Comparison of ENCODE assay signal across 35 mouse cellular contexts in genomic region chr12:90197994-90198393, GRCm38 (mm10).
"Had no signal": no experiment of that assay in that cellular context is flagged by ENCODE, and none has a peak within 500 bp of the region (broad histone marks: within the 10 kb centered on the region; RNA-seq: fewer than 3 reads in every experiment).

No protein-coding gene starts in this region.

- H3K27me3 ChIP-seq: heart, embryonic 12.5 days; heart, embryonic 13.5 days; heart, embryonic 15.5 days; hindbrain, embryonic 12.5 days; hindbrain, embryonic 13.5 days; hindbrain, embryonic 15.5 days; intestine, embryonic 15.5 days; kidney, embryonic 15.5 days had no signal

- ATAC-seq: hindbrain, embryonic 16.5 days; inflammation-experienced regulatory T-cells, adult 6 months; intestine, embryonic 15.5 days; intestine, embryonic 16.5 days; intestine, postnatal 0 days had no signal

- H3K4me1 ChIP-seq: heart, embryonic 10.5 days; heart, embryonic 12.5 days; heart, embryonic 13.5 days; heart, embryonic 15.5 days; hindbrain, embryonic 10.5 days; hindbrain, embryonic 12.5 days; hindbrain, embryonic 15.5 days; intestine, embryonic 15.5 days; kidney, embryonic 15.5 days had no signal

- H3K9me3 ChIP-seq: heart, embryonic 10.5 days; heart, embryonic 12.5 days; heart, embryonic 13.5 days; heart, embryonic 15.5 days; hindbrain, embryonic 10.5 days; hindbrain, embryonic 12.5 days; hindbrain, embryonic 13.5 days; hindbrain, embryonic 15.5 days; intestine, embryonic 15.5 days; kidney, embryonic 15.5 days had no signal

- H3K4me2 ChIP-seq: heart, embryonic 11.5 days; heart, embryonic 12.5 days; heart, embryonic 13.5 days; heart, embryonic 15.5 days; hindbrain, embryonic 12.5 days; hindbrain, embryonic 13.5 days; hindbrain, embryonic 14.5 days; hindbrain, embryonic 15.5 days; intestine, embryonic 15.5 days; kidney, embryonic 15.5 days had no signal

- H3K9ac ChIP-seq: heart, embryonic 12.5 days; heart, embryonic 13.5 days; heart, embryonic 15.5 days; hindbrain, embryonic 12.5 days; hindbrain, embryonic 13.5 days; hindbrain, embryonic 14.5 days; hindbrain, embryonic 15.5 days; intestine, embryonic 15.5 days; kidney, embryonic 15.5 days had no signal

- DNase-seq: heart, postnatal 10 days; heart, postnatal 14 days; heart, postnatal 36 days; heart, postnatal 4 days; kidney, adult 11 months; kidney, adult 18-20 months; kidney, adult 2 months; kidney, adult 8-10 months; kidney, adult 9 months; kidney, postnatal 10 days; kidney, postnatal 14 days; kidney, postnatal 25 days; kidney, postnatal 36 days; kidney, postnatal 4 days; layer of hippocampus, adult 9-11 months; layer of hippocampus, postnatal 36 days had no signal

- H3K27ac ChIP-seq: heart, embryonic 10.5 days; heart, embryonic 13.5 days; heart, embryonic 15.5 days; hindbrain, embryonic 10.5 days; hindbrain, embryonic 12.5 days; hindbrain, embryonic 13.5 days; hindbrain, embryonic 14.5 days; hindbrain, embryonic 15.5 days; intestine, embryonic 15.5 days; kidney, embryonic 15.5 days; kidney, postnatal 0 days; layer of hippocampus, adult 2 months; left cerebral cortex, adult 2 months had no signal

- H3K4me3 ChIP-seq: heart, embryonic 10.5 days; heart, embryonic 12.5 days; heart, embryonic 13.5 days; heart, embryonic 15.5 days; hindbrain, embryonic 10.5 days; hindbrain, embryonic 12.5 days; hindbrain, embryonic 13.5 days; hindbrain, embryonic 15.5 days; intestine, embryonic 15.5 days; kidney, embryonic 15.5 days; layer of hippocampus, adult 2 months; left cerebral cortex, adult 2 months had no signal

- H3K36me3 ChIP-seq: heart, embryonic 10.5 days; heart, embryonic 12.5 days; heart, embryonic 13.5 days; heart, embryonic 15.5 days; hindbrain, embryonic 10.5 days; hindbrain, embryonic 12.5 days; hindbrain, embryonic 13.5 days; hindbrain, embryonic 15.5 days; intestine, embryonic 15.5 days; kidney, embryonic 15.5 days had no signal
